ENCODE assay signal across 14 mouse cellular contexts in genomic region chr19:6527839-6528531, GRCm38 (mm10). TPM values are rescaled to one million over a fixed set of nuclear protein-coding genes. Genes with fewer than 3 reads are reported as not detected.
DNase-seq lines count a peak whose midpoint lies in the region; ATAC-seq and TF ChIP-seq lines count a peak whose summit lies in the region.
"Had no signal": no experiment of that assay in that cellular context is flagged by ENCODE, and none has a peak within 500 bp of the region (broad histone marks: within the 10 kb centered on the region; RNA-seq: fewer than 3 reads in every experiment).

No protein-coding gene starts in this region.

- H3K27me3 ChIP-seq in hindbrain, embryonic 12.5 days = peaks cover 6% of the 10 kb centered on the region; the same call in 1 of the 2 replicates
- H3K27me3 ChIP-seq in hindbrain, embryonic 14.5 days (ENCODE audit: control insufficient read depth, insufficient read depth, low read length) = no peaks in the 10 kb centered on the region
- no peaks in the 10 kb centered on the region for H3K27me3 ChIP-seq in cerebellum, adult 2 months (ENCODE audit: control insufficient read depth, insufficient read depth, low read length)
- H3K27me3 ChIP-seq in hindbrain, embryonic 16.5 days (replicated peaks; ENCODE audit: control insufficient read depth, insufficient read depth, low read length) = no peaks in the 10 kb centered on the region
- no peaks in the 10 kb centered on the region for H3K27me3 ChIP-seq in forebrain, embryonic 15.5 days

- no peak overlapping the region for H3K4me3 ChIP-seq in hindbrain, embryonic 12.5 days
- no peak overlapping the region for H3K4me3 ChIP-seq in hindbrain, embryonic 14.5 days (replicated peaks; ENCODE audit: low read length)
- H3K4me3 ChIP-seq in cerebellum, adult 2 months (replicated peaks; ENCODE audit: insufficient read depth, low read depth, low read length) = no peak overlapping the region
- H3K4me3 ChIP-seq in hindbrain, embryonic 16.5 days (ENCODE audit: low read length) = no peak overlapping the region
- H3K4me3 ChIP-seq in forebrain, embryonic 15.5 days = no peak overlapping the region
- H3K4me3 ChIP-seq: heart, embryonic 15.5 days; megakaryocyte, embryonic 14.5 days had no signal

- no peak for DNase-seq in hindbrain, embryonic 14.5 days (ENCODE audit: low spot score)
- DNase-seq in left cerebral cortex, postnatal 4 days = peak; percentile 91
- DNase-seq in left cerebral cortex, adult 11 months (ENCODE audit: low spot score) = no peak
- DNase-seq in cerebellum, adult 2 months = peak; percentile 96 to 97
- no peak for DNase-seq in embryo, embryonic 10.5 days (ENCODE audit: low spot score)
- DNase-seq: gastrocnemius, postnatal 36 days; liver; lung, embryonic 14.5 days; retina, postnatal 1 day had no signal

- TF ChIP-seq POLR2A in cerebellum, adult 2 months (IDR thresholded peaks at IDR 0.05; ENCODE audit: borderline replicate concordance, insufficient read depth, low read length) = peak; percentile 54; the same call in 1 of the 2 replicates

- WGBS in hindbrain, embryonic 12.5 days = 72% methylated on average over 17 of the region's 17 CpGs
- WGBS in hindbrain, embryonic 14.5 days = 73% methylated on average over 17 of the region's 17 CpGs
- 12% methylated on average over 17 of the region's 17 CpGs for WGBS in cerebellum, adult 2 months
- WGBS in hindbrain, embryonic 16.5 days = 68% methylated on average over 17 of the region's 17 CpGs
- WGBS in forebrain, embryonic 15.5 days = 73% methylated on average over 17 of the region's 17 CpGs

- intact Hi-C loops in left cerebral cortex, postnatal 4 days (cut with DNase I) = no loop called here

- peaks cover 15% of the 10 kb centered on the region for H3K36me3 ChIP-seq in hindbrain, embryonic 12.5 days
- peaks cover 47% of the 10 kb centered on the region for H3K36me3 ChIP-seq in hindbrain, embryonic 14.5 days (replicated peaks; ENCODE audit: control insufficient read depth, insufficient read depth)
- peaks cover 9% of the 10 kb centered on the region for H3K36me3 ChIP-seq in hindbrain, embryonic 16.5 days (ENCODE audit: control insufficient read depth, insufficient read depth, low read length)
- peaks cover 25% of the 10 kb centered on the region for H3K36me3 ChIP-seq in forebrain, embryonic 15.5 days
- H3K36me3 ChIP-seq: heart, embryonic 15.5 days had no signal

- H3K9ac ChIP-seq in hindbrain, embryonic 12.5 days = no peak overlapping the region
- H3K9ac ChIP-seq in hindbrain, embryonic 14.5 days = no peak overlapping the region
- no peak overlapping the region for H3K9ac ChIP-seq in hindbrain, embryonic 16.5 days (ENCODE audit: low read depth, low read length)
- no peak overlapping the region for H3K9ac ChIP-seq in forebrain, embryonic 15.5 days (replicated peaks)
- H3K9ac ChIP-seq: heart, embryonic 15.5 days; lung, embryonic 14.5 days had no signal

- no peaks in the 10 kb centered on the region for H3K9me3 ChIP-seq in hindbrain, embryonic 12.5 days (replicated peaks)
- no peaks in the 10 kb centered on the region for H3K9me3 ChIP-seq in hindbrain, embryonic 14.5 days (ENCODE audit: control insufficient read depth, low read length)
- no peaks in the 10 kb centered on the region for H3K9me3 ChIP-seq in hindbrain, embryonic 16.5 days (ENCODE audit: control insufficient read depth, low read length)
- no peaks in the 10 kb centered on the region for H3K9me3 ChIP-seq in forebrain, embryonic 15.5 days
- H3K9me3 ChIP-seq: heart, embryonic 15.5 days; megakaryocyte, embryonic 14.5 days had no signal

- H3K4me1 ChIP-seq in hindbrain, embryonic 12.5 days = peaks cover 37% of the 10 kb centered on the region
- H3K4me1 ChIP-seq in hindbrain, embryonic 14.5 days (replicated peaks; ENCODE audit: control insufficient read depth, insufficient read depth, low read length) = peaks cover 37% of the 10 kb centered on the region
- H3K4me1 ChIP-seq in cerebellum, adult 2 months (ENCODE audit: control insufficient read depth, insufficient read depth, low read length) = peaks cover 88% of the 10 kb centered on the region
- peaks cover 25% of the 10 kb centered on the region for H3K4me1 ChIP-seq in hindbrain, embryonic 16.5 days (ENCODE audit: control insufficient read depth, insufficient read depth, low read depth, low read length)
- H3K4me1 ChIP-seq in forebrain, embryonic 15.5 days = peaks cover 35% of the 10 kb centered on the region

- no peak for TF ChIP-seq CTCF in cerebellum, adult 2 months (IDR thresholded peaks at IDR 0.05; ENCODE audit: borderline replicate concordance, insufficient read depth, low read depth, low read length)

- ATAC-seq in hindbrain, embryonic 12.5 days (ENCODE audit: low FRiP score) = no peak
- ATAC-seq in hindbrain, embryonic 14.5 days (ENCODE audit: low FRiP score) = no peak
- no peak; the same call in 1 of the 2 replicates for ATAC-seq in hindbrain, embryonic 16.5 days
- ATAC-seq in forebrain, embryonic 15.5 days (replicated peaks) = no peak

- H3K27ac ChIP-seq in hindbrain, embryonic 12.5 days = 0 out of 2 replicates have a peak overlapping the region, but pooled peaks have one; percentile 24
- no peak overlapping the region for H3K27ac ChIP-seq in hindbrain, embryonic 14.5 days
- H3K27ac ChIP-seq in cerebellum, adult 2 months (ENCODE audit: insufficient read depth, low read length) = peak overlapping the region; percentile 90
- H3K27ac ChIP-seq in hindbrain, embryonic 16.5 days (ENCODE audit: low read depth, low read length) = peak overlapping the region; percentile 13; the same call in 1 of the 2 replicates
- H3K27ac ChIP-seq in forebrain, embryonic 15.5 days (replicated peaks) = no peak overlapping the region
- H3K27ac ChIP-seq: heart, embryonic 15.5 days had no signal

- no peak overlapping the region for H3K4me2 ChIP-seq in hindbrain, embryonic 12.5 days (replicated peaks)
- H3K4me2 ChIP-seq in hindbrain, embryonic 14.5 days (replicated peaks) = no peak overlapping the region
- no peak overlapping the region for H3K4me2 ChIP-seq in hindbrain, embryonic 16.5 days (ENCODE audit: low read length)
- no peak overlapping the region for H3K4me2 ChIP-seq in forebrain, embryonic 15.5 days (replicated peaks)
- H3K4me2 ChIP-seq: heart, embryonic 15.5 days; lung, embryonic 14.5 days had no signal

RNA-seq across cellular contexts. Expression of gene Slc22a12, which starts 14.8 kb away (rescaled TPM):
- not detected in 2 replicates for polyA plus RNA-seq in hindbrain, embryonic 12.5 days (2016; fragmentation: Nextera tagmentation; extraction: Ambion mirVana)
- not detected in 2 replicates for polyA plus RNA-seq in hindbrain, embryonic 14.5 days (2014; fragmentation: Nextera tagmentation; extraction: Ambion mirVana)
- total RNA-seq in left cerebral cortex, postnatal 4 days (2021) = under 1 TPM in 1 of 2 experiments, not detected in 1; 0.30 TPM
- 0.15 and 0.24 TPM in 2 replicates for polyA plus RNA-seq in cerebellum, adult 2 months (2012; rRNA removed)
- 0.14 TPM in 1 of 2 replicates, not detected in the other for polyA plus RNA-seq in hindbrain, embryonic 16.5 days (2015; fragmentation: Nextera tagmentation; extraction: Ambion mirVana)
- polyA plus RNA-seq in forebrain, embryonic 15.5 days (2015; fragmentation: Nextera tagmentation; extraction: Ambion mirVana) = 0.10 TPM in 1 of 2 replicates, not detected in the other
- total RNA-seq: gastrocnemius, postnatal 36 days had no signal
- polyA plus RNA-seq: heart, embryonic 15.5 days; lung, embryonic 14.5 days had no signal

Comparison
In these comparisons a context has a peak if more than half of its experiments do, and no peak if none do; other contexts are left out.
1. H3K27ac ChIP-seq: peak in hindbrain, embryonic 12.5 days (single experiment), cerebellum, adult 2 months (single experiment) and hindbrain, embryonic 16.5 days (single experiment); none in hindbrain, embryonic 14.5 days (single experiment) and forebrain, embryonic 15.5 days (single experiment).
2. DNase-seq: peak in left cerebral cortex, postnatal 4 days (single experiment) and cerebellum, adult 2 months (2 of 2); none in hindbrain, embryonic 14.5 days (single experiment), left cerebral cortex, adult 11 months (single experiment) and embryo, embryonic 10.5 days (single experiment).